Mouse (Mus musculus): Measurements from ENCODE around the gene Cpeb3. TPM values are rescaled to one million over a fixed set of nuclear protein-coding genes. Genes with fewer than 3 reads are reported as not detected.

Cpeb3 gene
- polyA plus RNA-seq, 1 experiment from 2014 or later = 0.79 TPM

GRCm38 (mm10) chr19:37074276-37074675 lies 134.1 kb downstream of the Cpeb3 start:
- Histone ChIP-seq H3K4me3 (replicated peaks; ENCODE audit: low read length) (no peak overlapping the region), H3K27ac (ENCODE audit: low read length) (no peak overlapping the region), H3K36me3 (ENCODE audit: control insufficient read depth, insufficient read depth, low read length) (no peaks in the 10 kb centered on the region), H3K9ac (ENCODE audit: low read length) (no peak overlapping the region), H3K4me1 (ENCODE audit: control insufficient read depth, insufficient read depth, low read length) (no peaks in the 10 kb centered on the region), H3K27me3 (ENCODE audit: control insufficient read depth, insufficient read depth, low read length) (no peaks in the 10 kb centered on the region), H3K4me2 (ENCODE audit: low read depth, low read length) (no peak overlapping the region), H3K9me3 (replicated peaks; ENCODE audit: control insufficient read depth, low read length) (no peaks in the 10 kb centered on the region)
- ATAC-seq (ENCODE audit: insufficient read depth, low FRiP score) = no peak
- WGBS = 93% methylated on average over 3 of the region's 3 CpGs

- H3K36me3 ChIP-seq (ENCODE audit: control insufficient read depth, insufficient read depth, low read length) = no peaks in the 10 kb centered on the region
- no peak overlapping the region for H3K4me3 ChIP-seq (replicated peaks; ENCODE audit: low read length)
- no peak for ATAC-seq (ENCODE audit: insufficient read depth, low FRiP score)
- WGBS = 47% methylated on average over 5 of the region's 5 CpGs
- H3K4me2 ChIP-seq (ENCODE audit: low read depth, low read length) = no peak overlapping the region
- H3K27ac ChIP-seq (ENCODE audit: low read length) = no peak overlapping the region
- H3K4me1 ChIP-seq (ENCODE audit: control insufficient read depth, insufficient read depth, low read length) = no peaks in the 10 kb centered on the region
- no peaks in the 10 kb centered on the region for H3K9me3 ChIP-seq (replicated peaks; ENCODE audit: control insufficient read depth, low read length)
- no peaks in the 10 kb centered on the region for H3K27me3 ChIP-seq (ENCODE audit: control insufficient read depth, insufficient read depth, low read length)
- no peak overlapping the region for H3K9ac ChIP-seq (ENCODE audit: low read length)
Measured at GRCm38 (mm10) chr19:37072871-37073629, 135.4 kb downstream of the Cpeb3 start.

GRCm38 (mm10) chr19:37069243-37069642 lies 139.2 kb downstream of the Cpeb3 start:
- Histone ChIP-seq H3K4me2 (ENCODE audit: low read depth, low read length) (no peak overlapping the region), H3K4me3 (replicated peaks; ENCODE audit: low read length) (no peak overlapping the region), H3K9ac (ENCODE audit: low read length) (no peak overlapping the region), H3K27ac (ENCODE audit: low read length) (no peak overlapping the region), H3K4me1 (ENCODE audit: control insufficient read depth, insufficient read depth, low read length) (no peaks in the 10 kb centered on the region), H3K9me3 (replicated peaks; ENCODE audit: control insufficient read depth, low read length) (no peaks in the 10 kb centered on the region), H3K36me3 (ENCODE audit: control insufficient read depth, insufficient read depth, low read length) (no peaks in the 10 kb centered on the region), H3K27me3 (ENCODE audit: control insufficient read depth, insufficient read depth, low read length) (no peaks in the 10 kb centered on the region)
- WGBS = 80% methylated on average over 4 of the region's 4 CpGs
- no peak for ATAC-seq (ENCODE audit: insufficient read depth, low FRiP score)

GRCm38 (mm10) chr19:37060078-37060477 lies 148.3 kb downstream of the Cpeb3 start:
- H3K9me3 ChIP-seq (replicated peaks; ENCODE audit: control insufficient read depth, low read length) = no peaks in the 10 kb centered on the region
- no peak overlapping the region for H3K9ac ChIP-seq (ENCODE audit: low read length)
- H3K4me1 ChIP-seq (ENCODE audit: control insufficient read depth, insufficient read depth, low read length) = 0 out of 2 replicates have a peak, but pooled peaks cover 2% of the 10 kb centered on the region
- H3K27me3 ChIP-seq (ENCODE audit: control insufficient read depth, insufficient read depth, low read length) = no peaks in the 10 kb centered on the region
- no peak overlapping the region for H3K27ac ChIP-seq (ENCODE audit: low read length)
- 60% methylated on average over 4 of the region's 4 CpGs for WGBS
- H3K36me3 ChIP-seq (ENCODE audit: control insufficient read depth, insufficient read depth, low read length) = no peaks in the 10 kb centered on the region
- no peak overlapping the region for H3K4me2 ChIP-seq (ENCODE audit: low read depth, low read length)
- H3K4me3 ChIP-seq (replicated peaks; ENCODE audit: low read length) = no peak overlapping the region
- ATAC-seq (ENCODE audit: insufficient read depth, low FRiP score) = no peak

- Histone ChIP-seq H3K9me3 (replicated peaks; ENCODE audit: control insufficient read depth, low read length) (no peaks in the 10 kb centered on the region), H3K36me3 (ENCODE audit: control insufficient read depth, insufficient read depth, low read length) (no peaks in the 10 kb centered on the region), H3K4me2 (ENCODE audit: low read depth, low read length) (no peak overlapping the region), H3K27me3 (ENCODE audit: control insufficient read depth, insufficient read depth, low read length) (no peaks in the 10 kb centered on the region), H3K27ac (ENCODE audit: low read length) (no peak overlapping the region), H3K9ac (ENCODE audit: low read length) (no peak overlapping the region), H3K4me1 (ENCODE audit: control insufficient read depth, insufficient read depth, low read length) (0 out of 2 replicates have a peak, but pooled peaks cover 2% of the 10 kb centered on the region), H3K4me3 (replicated peaks; ENCODE audit: low read length) (no peak overlapping the region)
- whole genome bisulfite sequencing = 43% methylated on average over 2 of the region's 2 CpGs
- ATAC-seq (ENCODE audit: insufficient read depth, low FRiP score) = no peak
Measured at GRCm38 (mm10) chr19:37059623-37060022, 148.8 kb downstream of the Cpeb3 start.

- H3K9me3 ChIP-seq (replicated peaks; ENCODE audit: control insufficient read depth, low read length) = no peaks in the 10 kb centered on the region
- no peaks in the 10 kb centered on the region for H3K36me3 ChIP-seq (ENCODE audit: control insufficient read depth, insufficient read depth, low read length)
- no peak for ATAC-seq (ENCODE audit: insufficient read depth, low FRiP score)
- no peak overlapping the region for H3K4me3 ChIP-seq (replicated peaks; ENCODE audit: low read length)
- H3K9ac ChIP-seq (ENCODE audit: low read length) = no peak overlapping the region
- H3K4me1 ChIP-seq (ENCODE audit: control insufficient read depth, insufficient read depth, low read length) = 0 out of 2 replicates have a peak, but pooled peaks cover 2% of the 10 kb centered on the region
- no peak overlapping the region for H3K27ac ChIP-seq (ENCODE audit: low read length)
- no peaks in the 10 kb centered on the region for H3K27me3 ChIP-seq (ENCODE audit: control insufficient read depth, insufficient read depth, low read length)
- H3K4me2 ChIP-seq (ENCODE audit: low read depth, low read length) = no peak overlapping the region
- WGBS = 80% methylated on average over 8 of the region's 8 CpGs
Measured at GRCm38 (mm10) chr19:37057161-37057905, 151.1 kb downstream of the Cpeb3 start.

- ATAC-seq (ENCODE audit: insufficient read depth, low FRiP score) = no peak
- Histone ChIP-seq H3K9ac (ENCODE audit: low read length) (no peak overlapping the region), H3K36me3 (ENCODE audit: control insufficient read depth, insufficient read depth, low read length) (no peaks in the 10 kb centered on the region), H3K4me1 (ENCODE audit: control insufficient read depth, insufficient read depth, low read length) (0 out of 2 replicates have a peak, but pooled peaks cover 2% of the 10 kb centered on the region), H3K9me3 (replicated peaks; ENCODE audit: control insufficient read depth, low read length) (no peaks in the 10 kb centered on the region), H3K27ac (ENCODE audit: low read length) (no peak overlapping the region), H3K4me2 (ENCODE audit: low read depth, low read length) (no peak overlapping the region), H3K27me3 (ENCODE audit: control insufficient read depth, insufficient read depth, low read length) (no peaks in the 10 kb centered on the region), H3K4me3 (replicated peaks; ENCODE audit: low read length) (no peak overlapping the region)
- WGBS = 67% methylated on average over 4 of the region's 4 CpGs
Measured at GRCm38 (mm10) chr19:37055976-37056556, 152.3 kb downstream of the Cpeb3 start.

- WGBS = 67% methylated on average over 4 of the region's 4 CpGs
- no peaks in the 10 kb centered on the region for H3K4me1 ChIP-seq (ENCODE audit: control insufficient read depth, insufficient read depth, low read length)
- no peaks in the 10 kb centered on the region for H3K27me3 ChIP-seq (ENCODE audit: control insufficient read depth, insufficient read depth, low read length)
- no peak overlapping the region for H3K4me3 ChIP-seq (replicated peaks; ENCODE audit: low read length)
- no peaks in the 10 kb centered on the region for H3K9me3 ChIP-seq (replicated peaks; ENCODE audit: control insufficient read depth, low read length)
- no peak overlapping the region for H3K27ac ChIP-seq (ENCODE audit: low read length)
- H3K4me2 ChIP-seq (ENCODE audit: low read depth, low read length) = no peak overlapping the region
- H3K36me3 ChIP-seq (ENCODE audit: control insufficient read depth, insufficient read depth, low read length) = no peaks in the 10 kb centered on the region
- ATAC-seq (ENCODE audit: insufficient read depth, low FRiP score) = no peak
- no peak overlapping the region for H3K9ac ChIP-seq (ENCODE audit: low read length)
Measured at GRCm38 (mm10) chr19:37050643-37051345, 157.6 kb downstream of the Cpeb3 start.
